Mouse (Mus musculus) spleen, adult 2 months (tissue): ENCODE measurements around the gene Pprc1.

ENCODE experiments used
- CTCF ChIP-seq: fragments of 200-500 bp; IDR thresholded peaks from 2 replicates; pipeline ENCODE4 v1.5.1; 2011; ENCODE audit warnings: mild to moderate bottlenecking, inconsistent platforms; ENCODE audit not compliant: insufficient read depth, insufficient read length, insufficient replicate concordance; ENCODE audit errors: extremely low read depth
- POLR2A ChIP-seq: fragments of 200-500 bp; IDR thresholded peaks from 2 replicates; pipeline ENCODE4 v1.6.1; 2011; ENCODE audit warnings: low read depth, low read length, inconsistent platforms

GRCm38 (mm10) chr19:46043380-46043779 lies 1.3 kb upstream of the Pprc1 start:
- TF ChIP-seq POLR2A: no peak
- TF ChIP-seq CTCF: no peak
